Mouse (Mus musculus) cerebellum, adult 2 months (tissue): ENCODE measurements around the gene Phlda3.

Experiments
- CTCF ChIP-seq: fragments of 200-500 bp; IDR thresholded peaks from 2 replicates; pipeline ENCODE4 v1.5.1; 2011; ENCODE audit warnings: low read depth, mild to moderate bottlenecking, control low read depth, low read length, moderate library complexity, borderline replicate concordance; ENCODE audit not compliant: insufficient read depth
- POLR2A ChIP-seq: fragments of 200-500 bp; IDR thresholded peaks from 2 replicates; pipeline ENCODE4 v1.6.1; 2011; ENCODE audit warnings: low read length, control low read depth, borderline replicate concordance; ENCODE audit not compliant: insufficient read depth

DNA sequence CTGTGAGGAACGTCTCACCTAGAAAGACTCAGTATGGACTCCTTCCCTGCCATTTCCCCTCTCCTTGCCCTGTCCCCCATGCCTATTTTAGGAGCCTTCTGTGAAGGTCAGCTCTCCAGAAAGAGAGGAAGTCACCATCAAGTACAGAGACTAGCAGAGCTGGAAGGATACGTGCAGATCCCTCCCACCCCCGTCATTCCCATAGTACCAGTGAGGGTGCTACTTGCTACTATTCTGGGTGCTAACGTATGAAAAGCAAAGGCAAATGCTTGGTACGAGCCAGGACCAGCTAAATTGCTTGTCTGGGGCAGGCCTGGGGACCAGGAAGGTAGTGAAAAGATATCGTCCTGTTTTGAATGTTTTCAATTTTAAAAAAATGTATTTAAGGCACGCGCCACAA is 8.6 kb upstream of the Phlda3 start:
- TF ChIP-seq CTCF (no peak), POLR2A (no peak)
